Mouse (Mus musculus) kidney, adult 11 months (tissue): ENCODE results near the gene Col15a1.
A peak's percentile ranks its signal among the peaks of the same experiment; 100 is the strongest.

Experiments used
- DNase-seq: peaks from one replicate; pipeline ENCODE4 v3.0.0; 2022

Gene Col15a1

GRCm38 (mm10) chr4:47310812-47311211 lies 102.9 kb downstream of the Col15a1 start:
- no peak for DNase-seq

GRCm38 (mm10) chr4:47311467-47311866 lies 103.5 kb downstream of the Col15a1 start:
- no peak for DNase-seq

- no peak for DNase-seq
Measured at GRCm38 (mm10) chr4:47311929-47312328, 104.0 kb downstream of the Col15a1 start.

DNA sequence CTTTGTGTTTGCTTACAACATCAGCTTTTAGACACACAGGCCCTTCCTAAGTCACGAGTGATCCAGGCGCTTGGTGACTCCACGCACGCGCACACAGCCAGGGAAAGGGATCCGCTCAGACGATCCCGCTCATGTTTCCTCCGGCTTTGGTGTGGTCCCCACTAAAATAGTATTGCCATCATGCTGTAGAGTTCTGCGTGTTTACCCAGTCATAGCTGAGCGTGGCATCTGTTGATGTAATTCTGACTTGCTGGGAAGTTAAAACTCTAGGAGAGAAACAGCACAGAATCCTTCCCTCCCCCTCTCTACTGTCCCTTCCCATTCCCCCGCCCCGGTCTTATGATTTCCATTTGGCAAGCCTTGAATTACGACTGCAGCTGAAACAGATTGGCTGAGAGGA lies 104.7 kb downstream of the Col15a1 start:
- DNase-seq, result no peak

DNA sequence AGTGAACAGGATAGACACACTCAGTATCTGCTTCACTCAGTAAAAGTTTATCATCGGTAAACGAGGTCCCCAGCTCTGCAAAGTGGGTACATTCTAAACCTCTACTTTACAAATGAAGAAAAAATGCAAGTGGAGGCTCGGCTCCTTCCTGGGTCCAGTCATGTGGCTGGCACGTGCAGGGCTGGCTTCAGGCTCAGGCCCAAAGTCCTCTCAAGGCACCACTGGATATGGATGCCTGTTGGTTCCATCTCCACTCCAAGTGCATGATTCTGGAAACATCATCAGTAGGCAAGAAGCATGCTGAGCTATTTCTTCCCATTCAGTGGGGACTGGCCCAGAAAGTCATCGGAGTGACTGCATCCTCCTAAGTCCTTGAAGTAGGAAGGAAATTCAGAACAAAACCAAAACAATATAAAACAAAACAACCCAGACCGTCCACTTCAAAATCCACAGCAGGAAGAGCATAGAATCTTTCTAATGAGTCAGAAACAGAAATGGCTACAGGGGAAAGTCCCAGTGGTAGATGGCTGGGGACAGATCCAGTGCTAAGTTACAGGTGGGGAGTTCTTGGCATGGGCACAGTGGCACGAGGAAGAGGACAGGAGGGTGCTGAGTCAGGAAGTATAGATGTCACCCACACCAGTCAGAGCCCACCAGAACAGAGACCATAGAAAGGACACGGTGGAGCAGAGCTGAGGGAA lies 105.9 kb downstream of the Col15a1 start:
- DNase-seq, result no peak

GRCm38 (mm10) chr4:47315458-47315857 lies 107.5 kb downstream of the Col15a1 start:
- no peak for DNase-seq

- DNase-seq, result no peak
Measured at GRCm38 (mm10) chr4:47316432-47316831, 108.5 kb downstream of the Col15a1 start.

GRCm38 (mm10) chr4:47319561-47320321 lies 111.8 kb downstream of the Col15a1 start:
- DNase-seq, result no peak

- no peak for DNase-seq
Measured at GRCm38 (mm10) chr4:47322315-47322714, 114.4 kb downstream of the Col15a1 start.

GRCm38 (mm10) chr4:47324206-47324605 lies 116.2 kb downstream of the Col15a1 start:
- no peak for DNase-seq

DNA sequence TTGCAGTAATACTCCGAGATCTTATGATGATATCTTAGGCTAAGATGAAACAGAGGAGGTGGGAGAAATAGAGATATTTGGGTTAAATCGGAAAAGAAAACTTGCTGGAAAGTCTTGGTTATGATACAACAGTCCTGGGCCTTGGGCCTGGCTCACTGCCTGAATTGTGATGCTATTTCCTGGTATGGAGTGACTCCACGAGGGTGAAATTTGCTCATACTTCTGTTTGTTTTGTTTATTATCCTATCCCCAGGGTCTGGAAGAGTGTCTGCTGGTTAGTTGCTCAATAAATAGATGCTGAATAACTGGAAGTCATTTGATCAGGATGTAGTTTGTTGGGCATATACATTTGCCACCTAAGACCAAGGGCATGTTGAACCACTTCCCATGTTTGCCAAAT lies 119.8 kb downstream of the Col15a1 start:
- no peak for DNase-seq

DNA sequence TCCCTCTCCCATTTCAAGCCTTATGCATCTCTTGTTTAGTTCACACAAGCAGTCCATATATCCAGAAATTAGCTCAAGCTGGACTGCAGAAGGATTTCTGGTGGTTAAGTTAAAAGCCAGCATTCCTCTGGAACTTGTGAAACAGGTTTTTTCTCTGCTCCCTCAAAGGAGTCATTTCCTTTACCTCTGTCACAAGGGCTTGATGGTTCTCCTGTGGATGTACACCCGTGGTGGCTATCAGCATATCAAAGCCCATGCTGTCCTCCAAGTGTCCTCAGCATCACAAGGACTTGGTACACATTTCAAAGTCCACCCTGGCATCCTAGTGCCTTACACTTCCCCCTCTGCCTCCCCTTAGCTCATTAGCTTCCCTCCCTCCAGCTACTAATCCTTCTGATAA lies 121.3 kb downstream of the Col15a1 start:
- DNase-seq, result no peak

DNA sequence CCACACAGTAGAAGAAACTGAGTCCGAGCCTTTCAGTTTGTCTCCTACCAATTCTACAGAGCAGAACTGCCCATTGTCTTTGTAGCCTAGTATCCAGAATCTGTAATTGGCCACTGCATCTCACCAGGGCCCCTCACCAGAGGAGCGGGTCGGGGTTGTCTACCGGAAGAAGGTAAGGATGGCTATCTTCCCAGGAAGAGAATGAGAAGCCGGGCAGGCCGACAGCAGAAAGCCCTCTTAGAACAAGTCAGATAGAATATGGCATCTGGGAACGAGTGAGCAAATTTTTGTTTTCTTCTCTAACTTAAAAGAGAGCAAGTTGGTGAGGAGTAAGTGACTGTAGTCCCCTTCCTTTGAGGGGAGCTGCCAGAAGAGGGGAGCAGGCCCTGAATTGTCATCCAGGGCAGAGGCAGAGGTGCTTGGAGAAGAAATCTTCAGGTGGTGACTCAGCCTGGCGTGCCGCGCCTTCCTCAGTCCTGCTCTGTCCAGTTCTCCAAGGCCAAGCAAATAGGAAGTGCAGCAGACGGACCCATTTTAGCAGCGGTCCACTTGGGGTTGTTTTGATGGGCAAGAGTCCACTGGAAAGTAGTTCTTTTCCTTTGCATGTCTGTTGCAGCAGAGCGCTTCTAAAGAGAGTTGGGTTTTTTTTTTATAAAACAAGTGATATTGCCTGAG lies 122.6 kb downstream of the Col15a1 start:
- no peak for DNase-seq

DNA sequence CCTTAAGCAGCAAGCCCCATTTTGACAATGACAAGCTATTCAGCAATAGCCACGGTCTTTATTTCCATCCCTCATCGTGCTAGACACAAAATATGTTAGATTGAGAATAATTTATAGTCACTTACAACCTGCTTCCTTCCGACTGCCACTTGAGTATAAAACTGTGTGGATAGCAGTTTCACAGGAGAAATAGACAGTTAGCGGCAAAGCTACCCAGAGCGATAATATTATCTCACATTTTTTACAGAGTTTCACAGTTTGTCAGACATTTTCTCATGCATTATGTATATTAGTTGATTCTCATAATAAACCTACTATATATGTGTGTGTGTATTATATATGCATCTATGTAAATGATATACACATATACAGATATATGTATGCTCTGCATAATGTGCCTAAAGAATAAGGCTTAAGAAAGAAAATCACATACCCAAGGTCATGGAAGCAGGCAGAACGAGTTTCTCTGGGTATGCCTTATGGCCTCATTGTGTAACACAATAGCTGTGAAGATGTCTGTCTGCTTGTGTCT lies 124.9 kb downstream of the Col15a1 start:
- DNase-seq, result no peak

GRCm38 (mm10) chr4:47333541-47333940 lies 125.6 kb downstream of the Col15a1 start:
- DNase-seq, result no peak

DNA sequence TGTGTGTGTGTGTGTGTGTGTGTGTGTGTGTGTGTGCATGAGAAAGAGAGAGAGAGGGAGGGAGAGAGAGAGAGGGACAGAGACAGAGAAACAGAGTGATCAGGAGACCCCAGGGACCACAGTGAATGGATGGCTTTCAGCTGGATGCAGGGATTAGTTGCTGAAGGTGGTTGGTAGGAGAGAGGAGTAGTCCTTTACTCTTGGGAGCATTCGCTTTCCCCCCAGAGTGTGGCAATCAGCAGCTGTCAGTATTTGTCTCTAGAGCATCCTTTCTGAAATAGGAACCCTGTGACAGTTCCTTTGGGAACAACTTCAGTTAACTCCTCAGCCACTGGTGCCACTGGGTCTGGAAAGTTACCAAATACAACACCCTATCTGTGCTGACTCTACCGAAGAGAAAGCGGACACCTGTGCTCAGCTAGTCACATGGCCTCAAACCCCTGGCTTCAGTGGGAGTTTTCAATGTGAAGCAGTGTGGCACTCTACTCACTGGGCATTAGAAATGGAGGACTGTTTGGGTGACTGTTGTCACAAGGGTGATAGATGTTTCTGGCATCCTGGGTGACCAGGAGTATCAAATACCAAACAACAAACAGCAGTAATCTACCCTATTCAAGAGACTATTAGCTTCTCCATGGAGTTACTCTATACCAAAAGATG lies 129.1 kb downstream of the Col15a1 start:
- no peak for DNase-seq

DNA sequence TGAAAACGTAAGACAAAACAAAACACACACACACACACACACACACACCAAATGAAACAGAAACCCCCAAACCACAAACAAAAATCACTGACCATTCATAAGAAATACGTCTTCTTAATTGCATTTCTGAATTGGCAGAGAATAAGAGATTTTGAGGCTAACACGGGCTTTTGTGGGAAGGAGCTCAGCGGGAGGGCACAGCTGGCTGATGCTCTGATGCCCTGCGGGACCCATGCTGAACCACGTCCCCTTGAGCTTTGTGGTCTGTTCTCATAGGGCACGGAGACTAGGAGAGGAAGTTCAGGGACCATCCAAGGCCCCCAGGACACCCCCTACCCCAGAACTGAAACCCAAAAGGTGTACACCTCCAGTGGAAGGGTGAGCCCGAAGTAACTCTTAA lies 134.7 kb downstream of the Col15a1 start:
- DNase-seq, result no peak

DNA sequence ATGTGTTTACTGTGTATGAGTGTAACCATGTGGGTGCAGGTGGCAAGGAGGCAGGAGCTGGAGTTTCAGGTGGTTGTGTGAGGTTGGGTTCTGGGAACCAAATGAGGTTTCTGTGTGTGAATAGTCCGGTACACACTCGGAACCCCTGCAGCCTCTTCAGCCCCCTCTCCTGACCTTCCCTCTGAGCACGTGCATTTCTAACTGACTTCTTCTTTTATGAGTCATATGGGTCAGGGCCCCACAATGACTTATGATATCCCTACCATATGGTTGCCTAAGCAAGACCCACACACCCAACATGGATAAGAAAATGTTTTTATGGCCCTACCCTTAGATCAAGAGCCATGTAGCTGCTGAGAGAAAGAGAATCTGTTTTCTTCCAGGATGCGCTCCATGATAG lies 139.1 kb downstream of the Col15a1 start:
- DNase-seq, result no peak

- peak; percentile 55 for DNase-seq
Measured at GRCm38 (mm10) chr4:47349759-47350158, 141.8 kb downstream of the Col15a1 start.

GRCm38 (mm10) chr4:47351386-47352049 lies 143.6 kb downstream of the Col15a1 start:
- DNase-seq, result peak; percentile 69

- peak; percentile 53 for DNase-seq
Measured at GRCm38 (mm10) chr4:47352061-47352661, 144.2 kb downstream of the Col15a1 start.

GRCm38 (mm10) chr4:47352803-47353388 lies 144.9 kb downstream of the Col15a1 start, which contains the start of gene Tgfbr1:
Gene Tgfbr1 (plus strand): TSS chr4:47353222.
- peak; percentile 99 for DNase-seq
